ENCODE assay signal across 8 mouse cellular contexts in the genomic region with DNA sequence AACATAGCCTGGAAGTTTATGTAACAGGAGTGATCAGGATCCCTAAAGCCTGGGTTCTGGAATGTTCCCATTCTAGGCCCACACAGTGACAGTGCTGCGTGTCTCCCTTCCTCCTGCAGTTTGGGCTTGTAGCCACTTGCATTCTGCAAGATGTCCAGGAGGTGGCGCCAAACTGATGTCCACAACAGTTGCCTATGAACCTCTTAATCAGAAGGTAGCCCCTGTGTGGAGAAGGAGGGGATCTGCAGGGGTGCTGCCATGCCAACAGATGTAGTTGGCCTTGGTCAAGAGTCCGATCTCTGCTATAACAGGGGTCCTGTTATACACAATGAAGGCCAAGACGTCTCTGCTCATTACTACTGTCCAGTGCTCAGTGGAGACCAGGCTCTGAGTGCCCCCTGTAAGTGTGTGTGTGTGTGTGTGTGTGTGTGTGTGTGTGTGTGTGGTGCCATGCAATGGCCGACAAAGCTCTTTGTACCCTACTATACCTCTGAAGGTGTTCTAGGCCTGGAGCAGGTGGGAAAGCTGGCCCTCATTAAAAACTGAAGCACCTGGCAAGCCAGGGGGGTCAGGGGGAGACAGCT. TPM values are rescaled to one million over a fixed set of nuclear protein-coding genes. Genes with fewer than 3 reads are reported as not detected.
DNase-seq lines count a peak whose midpoint lies in the region; ATAC-seq and TF ChIP-seq lines count a peak whose summit lies in the region.

No protein-coding gene starts in this region.

- TF ChIP-seq EP300 in liver, postnatal 0 days (IDR thresholded peaks at IDR 0.05; ENCODE audit: low read depth) = no peak

- no peak overlapping the region for H3K4me2 ChIP-seq in liver, postnatal 0 days (ENCODE audit: low read depth, low read length)
- no peak overlapping the region for H3K4me2 ChIP-seq in neural tube, embryonic 15.5 days

- H3K4me3 ChIP-seq in forebrain, embryonic 10.5 days = no peak overlapping the region
- no peak overlapping the region for H3K4me3 ChIP-seq in liver, postnatal 0 days (ENCODE audit: low read depth, low read length)
- no peak overlapping the region for H3K4me3 ChIP-seq in neural tube, embryonic 15.5 days (replicated peaks)
- peak overlapping the region; percentile 2; the same call in 1 of the 2 replicates for H3K4me3 ChIP-seq in testis, adult 2 months (ENCODE audit: control insufficient read depth, low read depth, low read length)

- peak; percentile 98 for TF ChIP-seq CTCF in brain, embryonic 14.5 days (IDR thresholded peaks at IDR 0.05; ENCODE audit: borderline replicate concordance, extremely low read depth, insufficient read depth, insufficient read length)
- TF ChIP-seq CTCF in liver, postnatal 0 days (IDR thresholded peaks at IDR 0.05; ENCODE audit: low read depth) = peak; percentile 99
- TF ChIP-seq CTCF in testis, adult 2 months (IDR thresholded peaks at IDR 0.05; ENCODE audit: control insufficient read depth, insufficient read depth, insufficient replicate concordance, low read depth, low read length) = peak; percentile 98

- H3K9me3 ChIP-seq in forebrain, embryonic 10.5 days = no peaks in the 10 kb centered on the region
- peaks cover 2% of the 10 kb centered on the region; the same call in 1 of the 2 replicates for H3K9me3 ChIP-seq in liver, postnatal 0 days (ENCODE audit: low read length)
- H3K9me3 ChIP-seq in neural tube, embryonic 15.5 days (replicated peaks) = no peaks in the 10 kb centered on the region

- peak; percentile 91 for DNase-seq in brain, embryonic 14.5 days (ENCODE audit: low read depth)
- DNase-seq in forebrain, embryonic 10.5 days (ENCODE audit: extremely low spot score, low spot score) = peak; percentile 84
- peak; percentile 93 to 96 for DNase-seq in heart, postnatal 10 days
- DNase-seq in large intestine, adult 2 months (ENCODE audit: low read depth, low spot score) = peak; percentile 70
- DNase-seq in liver, postnatal 0 days = peak; percentile 86

- intact Hi-C loops in heart, postnatal 10 days (cut with DNase I) = loop anchor here (1.0 to 2.0 kb wide), 2 partner anchors 145 to 186 kb away; no protein-coding TSS in a partner anchor

- peak; percentile 70 for ATAC-seq in CD4-positive, CD25-positive, alpha-beta regulatory T cell, adult 4 months
- peak; percentile 32 for ATAC-seq in liver, postnatal 0 days
- ATAC-seq in neural tube, embryonic 15.5 days (ENCODE audit: low FRiP score) = peak; percentile 40; the same call in 1 of the 2 replicates

- H3K27me3 ChIP-seq in forebrain, embryonic 10.5 days (ENCODE audit: poor library complexity, severe bottlenecking) = no peaks in the 10 kb centered on the region
- H3K27me3 ChIP-seq in liver, postnatal 0 days (ENCODE audit: insufficient read depth, low read length) = no peaks in the 10 kb centered on the region
- H3K27me3 ChIP-seq in neural tube, embryonic 15.5 days (replicated peaks) = no peaks in the 10 kb centered on the region
- no peaks in the 10 kb centered on the region for H3K27me3 ChIP-seq in testis, adult 2 months (ENCODE audit: control insufficient read depth, insufficient read depth, low read length)

- no peaks in the 10 kb centered on the region for H3K36me3 ChIP-seq in forebrain, embryonic 10.5 days (replicated peaks)
- no peaks in the 10 kb centered on the region for H3K36me3 ChIP-seq in liver, postnatal 0 days (replicated peaks; ENCODE audit: insufficient read depth, low read length)
- no peaks in the 10 kb centered on the region for H3K36me3 ChIP-seq in neural tube, embryonic 15.5 days
- no peaks in the 10 kb centered on the region for H3K36me3 ChIP-seq in testis, adult 2 months (ENCODE audit: control insufficient read depth, insufficient read depth, low read length)

- peaks cover 11% of the 10 kb centered on the region for H3K4me1 ChIP-seq in forebrain, embryonic 10.5 days
- H3K4me1 ChIP-seq in liver, postnatal 0 days (ENCODE audit: insufficient read depth) = peaks cover 12% of the 10 kb centered on the region
- H3K4me1 ChIP-seq in neural tube, embryonic 15.5 days = peaks cover 16% of the 10 kb centered on the region
- H3K4me1 ChIP-seq in testis, adult 2 months (ENCODE audit: control insufficient read depth, insufficient read depth, low read length) = peaks cover 2% of the 10 kb centered on the region

- H3K27ac ChIP-seq in forebrain, embryonic 10.5 days = no peak overlapping the region
- no peak overlapping the region for H3K27ac ChIP-seq in liver, postnatal 0 days (ENCODE audit: low read depth)
- H3K27ac ChIP-seq in neural tube, embryonic 15.5 days (replicated peaks) = no peak overlapping the region
- no peak overlapping the region for H3K27ac ChIP-seq in testis, adult 2 months (ENCODE audit: control insufficient read depth, insufficient read depth, low read depth, low read length)

- 46% methylated on average over 5 of the region's 5 CpGs for WGBS in forebrain, embryonic 10.5 days
- 29% methylated on average over 5 of the region's 5 CpGs for WGBS in large intestine, adult 2 months
- 32% methylated on average over 5 of the region's 5 CpGs for WGBS in liver, postnatal 0 days (ENCODE audit: insufficient replicate concordance)
- WGBS in neural tube, embryonic 15.5 days = 40% methylated on average over 5 of the region's 5 CpGs

- no peak overlapping the region for H3K9ac ChIP-seq in liver, postnatal 0 days (replicated peaks)
- H3K9ac ChIP-seq in neural tube, embryonic 15.5 days (replicated peaks) = no peak overlapping the region

- no peak for TF ChIP-seq POLR2A in brain, embryonic 14.5 days (IDR thresholded peaks at IDR 0.05; ENCODE audit: borderline replicate concordance, extremely low read depth, insufficient read depth, insufficient read length, poor library complexity, severe bottlenecking)
- no peak for TF ChIP-seq POLR2A in testis, adult 2 months (IDR thresholded peaks at IDR 0.05; ENCODE audit: control insufficient read depth, low read depth, low read length)

RNA-seq across cellular contexts. Expression of a gene that starts 24.5 kb away (rescaled TPM):
- 1 to 10 TPM; 1.3 to 1.7 TPM for polyA plus RNA-seq in CD4-positive, CD25-positive, alpha-beta regulatory T cell, adult 4 months (2017; shearing (Covaris generic))
- 10.7 and 16.5 TPM in 2 replicates for polyA plus RNA-seq in brain, embryonic 14.5 days (2012; rRNA removed)
- 14.3 and 15.0 TPM in 2 replicates for polyA plus RNA-seq in forebrain, embryonic 10.5 days (2016; fragmentation: Nextera tagmentation; extraction: Ambion mirVana)
- 10 to 100 TPM; 44.1 to 77.0 TPM for total RNA-seq in heart, postnatal 10 days (2021)
- polyA plus RNA-seq in large intestine, adult 2 months (2012; rRNA removed) = 9.6 and 12.1 TPM in 2 replicates
- polyA plus RNA-seq in liver, postnatal 0 days (2015; fragmentation: Nextera tagmentation; extraction: Ambion mirVana) = 1.2 and 1.7 TPM in 2 replicates
- 28.9 and 32.9 TPM in 2 replicates for polyA plus RNA-seq in neural tube, embryonic 15.5 days (2015; fragmentation: Nextera tagmentation; extraction: Ambion mirVana)
- polyA plus RNA-seq in testis, adult 2 months (2012; rRNA removed) = 0.28 and 0.65 TPM in 2 replicates

RNA-seq across cellular contexts. Expression of a gene that starts 42.3 kb away (rescaled TPM):
- 1 to 10 TPM; 2.1 to 2.4 TPM for polyA plus RNA-seq in CD4-positive, CD25-positive, alpha-beta regulatory T cell, adult 4 months (2017; shearing (Covaris generic))
- polyA plus RNA-seq in brain, embryonic 14.5 days (2012; rRNA removed) = 4.8 TPM in 2 replicates
- polyA plus RNA-seq in forebrain, embryonic 10.5 days (2016; fragmentation: Nextera tagmentation; extraction: Ambion mirVana) = 0.87 and 0.88 TPM in 2 replicates
- total RNA-seq in heart, postnatal 10 days (2021) = 100 to 1,000 TPM; 177 to 185 TPM
- 18.2 and 30.2 TPM in 2 replicates for polyA plus RNA-seq in large intestine, adult 2 months (2012; rRNA removed)
- polyA plus RNA-seq in liver, postnatal 0 days (2015; fragmentation: Nextera tagmentation; extraction: Ambion mirVana) = 2.1 and 2.7 TPM in 2 replicates
- 3.9 and 6.2 TPM in 2 replicates for polyA plus RNA-seq in neural tube, embryonic 15.5 days (2015; fragmentation: Nextera tagmentation; extraction: Ambion mirVana)
- polyA plus RNA-seq in testis, adult 2 months (2012; rRNA removed) = 148 and 153 TPM in 2 replicates
